Mouse (Mus musculus): ENCODE data around the gene Krt4.

Krt4 gene

DNA sequence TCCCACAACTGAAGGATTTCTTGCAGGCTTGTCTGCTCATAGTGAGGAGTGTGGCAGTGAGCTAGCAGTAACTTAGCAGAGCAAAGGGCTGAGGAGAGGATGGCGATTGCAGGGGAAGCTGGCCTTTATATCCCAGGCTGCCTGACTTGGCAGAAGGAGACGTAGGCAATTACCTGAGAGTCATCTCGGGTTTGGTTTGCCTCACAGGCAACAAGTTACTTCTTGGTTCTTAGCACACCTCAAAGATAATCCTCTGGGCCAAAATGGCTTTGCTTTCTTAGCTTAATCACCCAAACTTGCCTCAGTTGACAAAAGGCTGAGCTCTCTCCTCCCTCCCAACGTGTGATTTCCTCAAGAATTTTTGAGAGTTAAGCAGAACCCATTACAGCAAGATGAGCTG lies 31.7 kb downstream of the Krt4 start, which contains the start of gene Krt76:
Gene Krt76 (minus strand): TSS at position 101 of the 400 bp plus-strand sequence.
- no peak for DNase-seq

DNA sequence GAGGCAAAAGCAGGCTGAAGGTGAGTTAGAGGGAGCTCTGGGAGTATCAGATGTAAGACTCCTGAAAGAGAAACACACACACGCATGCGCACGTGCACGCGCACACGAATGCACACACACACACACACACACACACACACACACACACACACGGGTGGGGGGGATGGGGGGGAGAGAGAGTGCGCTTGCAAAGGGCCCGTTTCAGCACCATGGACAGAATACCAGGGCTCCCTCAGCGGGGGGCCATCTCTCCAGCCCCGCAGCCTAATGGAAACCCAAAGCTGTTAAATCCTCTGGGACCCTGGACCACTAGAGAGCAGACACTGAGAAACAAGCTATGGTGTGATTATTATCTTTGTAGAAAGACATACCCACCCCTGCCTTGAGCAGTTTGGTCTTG lies 44.8 kb downstream of the Krt4 start:
- no peak for DNase-seq

DNA sequence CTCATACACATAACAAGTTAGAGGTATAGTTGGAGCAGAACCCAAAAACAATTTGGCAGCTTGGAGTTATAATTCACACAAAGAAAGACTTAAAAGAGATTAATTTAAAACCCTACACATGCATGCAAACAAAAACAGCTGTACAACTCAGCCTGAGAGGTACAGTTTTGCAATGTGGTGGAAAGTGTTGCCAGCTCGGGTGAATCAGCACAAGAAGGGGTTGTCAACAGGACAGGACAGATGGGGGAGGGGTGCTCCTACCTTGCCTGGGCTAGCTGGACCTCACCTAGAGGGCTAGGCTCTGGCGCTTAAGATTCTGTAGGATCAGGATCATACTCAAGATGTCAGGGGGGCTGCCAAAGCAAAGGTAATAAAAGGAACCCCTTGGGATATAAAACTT lies 46.5 kb downstream of the Krt4 start:
- DNase-seq = no peak

DNA sequence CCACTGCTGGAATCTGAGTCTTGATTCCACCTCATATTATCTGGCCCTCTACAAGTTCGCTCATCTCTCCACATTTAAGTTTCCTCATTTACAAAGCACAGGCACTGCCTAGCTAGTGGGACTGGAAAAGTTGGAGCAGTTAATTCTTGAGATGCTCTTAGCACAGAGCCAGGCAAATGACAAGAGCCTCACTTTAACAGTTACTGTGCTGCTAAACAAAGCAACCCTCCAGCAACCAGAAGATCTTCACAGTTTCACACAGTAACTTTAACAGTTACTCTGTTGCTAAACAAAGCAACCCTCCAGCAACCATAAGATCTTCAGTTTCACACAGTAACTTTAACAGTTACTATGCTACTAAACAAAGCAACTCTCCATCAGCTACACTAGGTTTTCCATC lies 50.2 kb downstream of the Krt4 start:
- DNase-seq = no peak

DNA sequence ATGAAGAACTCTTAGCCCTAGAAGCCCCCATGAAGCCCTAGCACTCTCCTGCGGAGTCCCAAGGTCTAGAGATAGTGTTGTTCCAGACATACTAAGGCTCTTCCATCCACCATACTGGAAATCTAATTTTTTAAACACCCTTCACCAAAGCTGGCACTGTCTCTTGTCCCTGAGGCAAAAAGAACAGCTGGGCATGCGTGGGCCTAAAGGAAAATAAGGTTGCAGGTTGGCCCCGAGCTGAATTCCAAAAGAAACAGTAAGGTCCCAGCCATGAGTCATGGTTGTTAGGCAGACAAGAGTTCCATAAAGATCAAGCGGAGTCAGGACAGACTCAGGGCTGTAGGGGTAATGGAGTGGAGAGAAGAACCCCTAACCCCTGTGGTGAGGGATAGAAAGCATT lies 51.3 kb downstream of the Krt4 start:
- DNase-seq = no peak

DNA sequence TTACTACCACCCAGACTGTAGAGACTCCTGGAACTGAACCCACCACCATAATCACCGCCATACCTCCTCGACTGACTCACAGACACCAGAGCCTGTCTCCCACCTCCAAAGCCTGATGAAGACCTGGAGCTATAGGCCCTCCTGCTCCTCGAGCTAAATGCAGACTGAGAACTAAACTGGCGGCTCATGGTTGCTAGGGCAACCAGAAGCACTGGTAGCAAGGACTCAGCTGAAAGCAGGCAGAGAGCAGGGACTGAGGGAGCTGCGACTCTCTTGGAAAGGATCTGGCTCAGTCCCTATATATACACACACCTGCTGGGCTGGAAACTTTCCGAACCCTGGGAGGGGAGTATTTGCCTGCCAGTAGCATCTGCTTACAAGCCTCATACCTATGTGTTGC lies 55.1 kb downstream of the Krt4 start, which contains the start of gene Krt77:
Gene Krt77 (minus strand): TSS at position 275 of the 400 bp plus-strand sequence.
- DNase-seq = no peak
